ENCODE assay signal across 7 mouse cellular contexts in the genomic region with DNA sequence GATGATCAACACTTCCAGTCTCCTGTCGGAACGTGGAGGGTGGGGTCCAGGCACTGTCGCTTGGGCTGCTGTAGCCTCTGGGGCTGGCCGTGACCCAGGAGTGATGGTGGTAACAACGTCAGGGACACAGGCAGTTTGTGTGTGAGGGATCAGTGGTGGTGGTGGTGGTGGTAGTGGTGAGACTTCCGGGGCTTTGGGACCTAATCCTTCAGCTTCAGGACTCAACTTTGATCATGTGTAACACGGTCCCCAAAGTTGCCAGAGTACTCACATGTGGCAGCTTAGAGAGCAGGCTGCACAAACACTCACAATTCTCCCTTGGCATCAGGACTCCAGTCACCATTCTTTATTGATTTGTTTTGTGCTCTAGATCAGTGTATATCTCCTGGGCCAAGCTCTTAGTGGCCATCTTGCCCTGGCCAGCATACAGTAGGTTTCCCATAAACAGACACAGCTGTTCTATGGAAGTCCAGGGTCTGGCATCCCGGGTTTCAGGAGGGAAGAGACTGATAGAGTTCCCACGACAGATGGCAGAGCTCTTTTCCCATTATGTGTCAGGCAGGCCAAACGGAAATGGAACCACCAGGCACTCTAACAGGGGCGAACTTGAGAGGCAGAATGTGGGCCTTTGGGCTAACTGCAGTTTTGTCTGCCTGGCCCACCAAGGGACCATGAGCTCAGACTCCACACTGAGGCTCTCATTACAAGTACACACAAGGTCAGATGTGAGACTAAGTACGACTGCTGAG. TPM values are rescaled to one million over a fixed set of nuclear protein-coding genes. Genes with fewer than 3 reads are reported as not detected.
DNase-seq lines count a peak whose midpoint lies in the region; ATAC-seq and TF ChIP-seq lines count a peak whose summit lies in the region.

No protein-coding gene starts in this region.

- TF ChIP-seq POLR2A in small intestine, adult 2 months (IDR thresholded peaks at IDR 0.05; ENCODE audit: low read depth, low read length) = no peak

- TF ChIP-seq CTCF in small intestine, adult 2 months (IDR thresholded peaks at IDR 0.05; ENCODE audit: extremely low read depth, insufficient read length, insufficient replicate concordance, low read depth, low read length) = no peak

- peaks cover 9% of the 10 kb centered on the region; the same call in 1 of the 2 replicates for H3K4me1 ChIP-seq in forebrain, embryonic 11.5 days (replicated peaks; ENCODE audit: control insufficient read depth, insufficient read depth, low read length)
- H3K4me1 ChIP-seq in liver, embryonic 11.5 days (replicated peaks; ENCODE audit: control insufficient read depth, insufficient read depth, low read length) = peaks cover 14% of the 10 kb centered on the region
- peaks cover 20% of the 10 kb centered on the region; the same call in 1 of the 2 replicates for H3K4me1 ChIP-seq in small intestine, adult 2 months (ENCODE audit: control insufficient read depth, insufficient read depth, insufficient read length, low read length)

- H3K9me3 ChIP-seq in forebrain, embryonic 11.5 days (ENCODE audit: control insufficient read depth, low read length) = no peaks in the 10 kb centered on the region
- H3K9me3 ChIP-seq in liver, embryonic 11.5 days (ENCODE audit: control insufficient read depth, low read length) = no peaks in the 10 kb centered on the region

- 8% methylated on average over 12 of the region's 12 CpGs for WGBS in forebrain, embryonic 11.5 days
- WGBS in liver, embryonic 11.5 days = 8% methylated on average over 12 of the region's 12 CpGs
- 2% methylated on average over 12 of the region's 12 CpGs for WGBS in small intestine, adult 2 months

- H3K27me3 ChIP-seq in forebrain, embryonic 11.5 days (ENCODE audit: control insufficient read depth, insufficient read depth, low read length) = no peaks in the 10 kb centered on the region
- no peaks in the 10 kb centered on the region for H3K27me3 ChIP-seq in liver, embryonic 11.5 days (replicated peaks; ENCODE audit: control insufficient read depth, insufficient read depth, low read length)
- no peaks in the 10 kb centered on the region for H3K27me3 ChIP-seq in small intestine, adult 2 months (ENCODE audit: control insufficient read depth, insufficient read depth, low read length)

- H3K4me3 ChIP-seq in forebrain, embryonic 11.5 days (ENCODE audit: low read depth, low read length) = peak overlapping the region; percentile 90
- H3K4me3 ChIP-seq in liver, embryonic 11.5 days (ENCODE audit: low read depth, low read length) = peak overlapping the region; percentile 84
- peak overlapping the region; percentile 77 for H3K4me3 ChIP-seq in small intestine, adult 2 months (ENCODE audit: low read depth, low read length)

- peak overlapping the region; percentile 80 for H3K9ac ChIP-seq in forebrain, embryonic 11.5 days (ENCODE audit: low read length)
- H3K9ac ChIP-seq in liver, embryonic 11.5 days (ENCODE audit: low read depth, low read length) = peak overlapping the region; percentile 86

- H3K4me2 ChIP-seq in forebrain, embryonic 11.5 days (ENCODE audit: low read depth, low read length, severe bottlenecking) = peak overlapping the region; percentile 80
- H3K4me2 ChIP-seq in liver, embryonic 11.5 days = peak overlapping the region; percentile 78

- H3K36me3 ChIP-seq in forebrain, embryonic 11.5 days (ENCODE audit: control insufficient read depth, insufficient read depth, low read length) = no peaks in the 10 kb centered on the region; the same call in 1 of the 2 replicates
- H3K36me3 ChIP-seq in liver, embryonic 11.5 days (ENCODE audit: control insufficient read depth, insufficient read depth, low read length) = peaks cover 16% of the 10 kb centered on the region; the same call in 1 of the 2 replicates
- peaks cover 34% of the 10 kb centered on the region for H3K36me3 ChIP-seq in small intestine, adult 2 months (ENCODE audit: control insufficient read depth, insufficient read depth, low read length)

- peak overlapping the region; percentile 26 for H3K27ac ChIP-seq in forebrain, embryonic 11.5 days (ENCODE audit: low read depth, low read length)
- H3K27ac ChIP-seq in liver, embryonic 11.5 days (ENCODE audit: low read depth, low read length) = peak overlapping the region; percentile 62
- H3K27ac ChIP-seq in small intestine, adult 2 months (ENCODE audit: insufficient read depth, low read depth, low read length) = peak overlapping the region; percentile 76

- peak; percentile 18 to 34 for DNase-seq in layer of hippocampus, postnatal 10 days (ENCODE audit: low spot score in 2 of 2)
- DNase-seq in layer of hippocampus, adult 8-10 months (ENCODE audit: low spot score in 2 of 2) = no peak
- peak; percentile 14 for DNase-seq in c-Kit-positive CD71-negative TER-119-negative erythroid progenitor cells, embryonic 14.5 days (ENCODE audit: low read depth)
- no peak for DNase-seq in forebrain, embryonic 11.5 days (ENCODE audit: low spot score)
- no peak for DNase-seq in liver, embryonic 11.5 days (ENCODE audit: low spot score)
- no peak for DNase-seq in left cerebral cortex, adult 18-20 months (ENCODE audit: low spot score in 2 of 2)

- ATAC-seq in forebrain, embryonic 11.5 days (replicated peaks; ENCODE audit: low FRiP score) = peak; percentile 22; the same call in 1 of the 2 replicates
- no peak; the same call in 1 of the 2 replicates for ATAC-seq in liver, embryonic 11.5 days (replicated peaks; ENCODE audit: low FRiP score)

RNA-seq across cellular contexts. Expression of gene Flii, which starts 0.5 kb away (rescaled TPM):
- 10 to 100 TPM; 54.7 to 57.8 TPM for total RNA-seq in layer of hippocampus, postnatal 10 days (2021)
- 10 to 100 TPM; 66.4 to 79.1 (median 71.5) TPM for total RNA-seq in layer of hippocampus, adult 8-10 months (2022)
- 74.8 and 81.4 TPM in 2 replicates for polyA plus RNA-seq in forebrain, embryonic 11.5 days (2014; fragmentation: Nextera tagmentation; extraction: Ambion mirVana)
- 61.3 and 69.2 TPM in 2 replicates for polyA plus RNA-seq in liver, embryonic 11.5 days (2014; fragmentation: Nextera tagmentation; extraction: Ambion mirVana)
- polyA plus RNA-seq in small intestine, adult 2 months (2012; rRNA removed) = 130 and 350 TPM in 2 replicates
- 10 to 100 TPM; 67.8 to 71.4 TPM for total RNA-seq in left cerebral cortex, adult 18-20 months (2021)

RNA-seq across cellular contexts. Expression of gene Mief2, which starts 0.6 kb away (rescaled TPM):
- total RNA-seq in layer of hippocampus, postnatal 10 days (2021) = 10 to 100 TPM; 25.4 to 27.7 TPM
- total RNA-seq in layer of hippocampus, adult 8-10 months (2022) = 10 to 100 TPM; 20.8 to 22.8 (median 21.8) TPM
- polyA plus RNA-seq in forebrain, embryonic 11.5 days (2014; fragmentation: Nextera tagmentation; extraction: Ambion mirVana) = 14.2 and 17.8 TPM in 2 replicates
- polyA plus RNA-seq in liver, embryonic 11.5 days (2014; fragmentation: Nextera tagmentation; extraction: Ambion mirVana) = 8.0 and 8.9 TPM in 2 replicates
- polyA plus RNA-seq in small intestine, adult 2 months (2012; rRNA removed) = 9.3 and 9.5 TPM in 2 replicates
- 10 to 100 TPM; 19.5 to 19.9 TPM for total RNA-seq in left cerebral cortex, adult 18-20 months (2021)

RNA-seq across cellular contexts. Expression of gene Llgl1, which starts 28.0 kb away (rescaled TPM):
- 10 to 100 TPM; 42.5 to 47.3 TPM for total RNA-seq in layer of hippocampus, postnatal 10 days (2021)
- total RNA-seq in layer of hippocampus, adult 8-10 months (2022) = 10 to 100 TPM; 40.1 to 49.3 (median 43.9) TPM
- polyA plus RNA-seq in forebrain, embryonic 11.5 days (2014; fragmentation: Nextera tagmentation; extraction: Ambion mirVana) = 147 and 153 TPM in 2 replicates
- polyA plus RNA-seq in liver, embryonic 11.5 days (2014; fragmentation: Nextera tagmentation; extraction: Ambion mirVana) = 35.6 and 35.9 TPM in 2 replicates
- polyA plus RNA-seq in small intestine, adult 2 months (2012; rRNA removed) = 18.9 and 32.4 TPM in 2 replicates
- total RNA-seq in left cerebral cortex, adult 18-20 months (2021) = 10 to 100 TPM; 34.6 to 35.4 TPM

RNA-seq across cellular contexts. Expression of gene Top3a, which starts 49.6 kb away (rescaled TPM):
- total RNA-seq in layer of hippocampus, postnatal 10 days (2021) = 1 to 10 TPM; 5.8 to 6.1 TPM
- total RNA-seq in layer of hippocampus, adult 8-10 months (2022) = 1 to 10 TPM; 5.6 to 8.8 (median 6.3) TPM
- 23.8 and 25.9 TPM in 2 replicates for polyA plus RNA-seq in forebrain, embryonic 11.5 days (2014; fragmentation: Nextera tagmentation; extraction: Ambion mirVana)
- 16.2 and 19.1 TPM in 2 replicates for polyA plus RNA-seq in liver, embryonic 11.5 days (2014; fragmentation: Nextera tagmentation; extraction: Ambion mirVana)
- polyA plus RNA-seq in small intestine, adult 2 months (2012; rRNA removed) = 3.0 and 4.7 TPM in 2 replicates
- total RNA-seq in left cerebral cortex, adult 18-20 months (2021) = 1 to 10 TPM; 5.0 to 5.3 TPM

RNA-seq across cellular contexts. Expression of gene Smcr8, which starts 49.8 kb away (rescaled TPM):
- 10 to 100 TPM; 22.1 to 23.6 TPM for total RNA-seq in layer of hippocampus, postnatal 10 days (2021)
- 10 to 100 TPM; 31.6 to 38.1 (median 35.7) TPM for total RNA-seq in layer of hippocampus, adult 8-10 months (2022)
- 11.0 and 11.6 TPM in 2 replicates for polyA plus RNA-seq in forebrain, embryonic 11.5 days (2014; fragmentation: Nextera tagmentation; extraction: Ambion mirVana)
- 7.7 and 7.8 TPM in 2 replicates for polyA plus RNA-seq in liver, embryonic 11.5 days (2014; fragmentation: Nextera tagmentation; extraction: Ambion mirVana)
- polyA plus RNA-seq in small intestine, adult 2 months (2012; rRNA removed) = 3.8 and 5.8 TPM in 2 replicates
- total RNA-seq in left cerebral cortex, adult 18-20 months (2021) = 10 to 100 TPM; 33.0 to 33.7 TPM

Comparison
In these comparisons a context has a peak if more than half of its experiments do, and no peak if none do; other contexts are left out.
1. DNase-seq: peak in layer of hippocampus, postnatal 10 days (2 of 2) and c-Kit-positive CD71-negative TER-119-negative erythroid progenitor cells, embryonic 14.5 days (single experiment); none in layer of hippocampus, adult 8-10 months (0 of 2), forebrain, embryonic 11.5 days (single experiment), liver, embryonic 11.5 days (single experiment) and left cerebral cortex, adult 18-20 months (0 of 2).
2. H3K27ac ChIP-seq: peak in every context shown above with its lines; median percentile 76 in small intestine, adult 2 months; 62 in liver, embryonic 11.5 days; 26 in forebrain, embryonic 11.5 days.
3. Peak in every context shown above with its lines, with median percentiles within 50 percentile points of each other: H3K4me3 ChIP-seq.